Mouse (Mus musculus) testis, adult 2 months (tissue): Measurements from ENCODE around the gene Ank3.

Source experiments
- CTCF ChIP-seq: fragments of 200-500 bp; IDR thresholded peaks from 2 replicates; pipeline ENCODE4 v1.5.1; 2012; ENCODE audit warnings: low read depth, mild to moderate bottlenecking, inconsistent platforms, low read length, moderate library complexity; ENCODE audit not compliant: control insufficient read depth, insufficient read depth, insufficient replicate concordance
- POLR2A ChIP-seq: fragments of 200-500 bp; IDR thresholded peaks from 2 replicates; pipeline ENCODE4 v1.6.1; 2012; ENCODE audit warnings: low read depth, mild to moderate bottlenecking, inconsistent platforms, low read length, moderate library complexity; ENCODE audit not compliant: control insufficient read depth

DNA sequence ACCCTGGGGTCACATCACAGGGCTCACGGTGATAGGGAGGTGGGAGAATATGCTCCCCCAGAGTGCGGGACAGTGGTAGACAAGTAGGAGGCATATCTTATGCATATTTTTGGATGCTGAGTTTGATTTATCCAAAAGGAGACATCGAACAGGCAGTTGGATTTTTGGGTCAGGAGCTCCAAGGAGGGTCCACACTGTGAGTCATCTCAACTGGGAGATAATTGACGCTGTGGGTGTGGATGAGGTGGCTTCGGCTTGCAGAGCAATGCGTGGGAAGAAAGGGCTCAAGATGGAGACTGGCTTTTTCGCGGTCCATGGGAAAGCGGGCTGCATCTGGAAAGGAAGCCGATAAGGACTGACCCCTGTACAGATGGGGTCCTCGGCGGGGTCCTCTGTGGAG lies 290.5 kb downstream of the Ank3 start:
- no peak for TF ChIP-seq CTCF
- no peak for TF ChIP-seq POLR2A
